12 mouse cellular contexts compared by ENCODE assay signal in genomic region chr10:80176270-80176834, GRCm38 (mm10). TPM values are rescaled to one million over a fixed set of nuclear protein-coding genes. Genes with fewer than 3 reads are reported as not detected.
DNase-seq lines count a peak whose midpoint lies in the region; ATAC-seq lines count a peak whose summit lies in the region.
"Had no signal": no experiment of that assay in that cellular context is flagged by ENCODE, and none has a peak within 500 bp of the region (broad histone marks: within the 10 kb centered on the region; RNA-seq: fewer than 3 reads in every experiment).

No protein-coding gene starts in this region.

- H3K36me3 ChIP-seq in forebrain, embryonic 13.5 days (ENCODE audit: poor library complexity, severe bottlenecking), result peaks cover 11% of the 10 kb centered on the region
- peaks cover 11% of the 10 kb centered on the region for H3K36me3 ChIP-seq in forebrain, embryonic 15.5 days
- peaks cover 13% of the 10 kb centered on the region for H3K36me3 ChIP-seq in embryonic facial prominence, embryonic 10.5 days (replicated peaks)
- peaks cover 7% of the 10 kb centered on the region for H3K36me3 ChIP-seq in midbrain, embryonic 11.5 days (ENCODE audit: control insufficient read depth, insufficient read depth, low read length)

- peak; percentile 69 for DNase-seq in NIH3T3 (ENCODE audit: low read depth)
- DNase-seq in embryonic facial prominence, embryonic 10.5 days (ENCODE audit: low spot score), result no peak
- no peak for DNase-seq in midbrain, embryonic 11.5 days (ENCODE audit: low spot score, missing footprints)
- no peak for DNase-seq in right cerebral cortex, postnatal 14 days
- no peak for DNase-seq in lung, postnatal 25 days (ENCODE audit: low spot score)
- no peak for DNase-seq in frontal cortex, postnatal 25 days (ENCODE audit: low spot score in 2 of 2)
- DNase-seq: lung, postnatal 14 days had no signal

- WGBS in forebrain, embryonic 13.5 days, result 78% methylated on average over 5 of the region's 5 CpGs
- 79% methylated on average over 5 of the region's 5 CpGs for WGBS in forebrain, embryonic 15.5 days
- 78% methylated on average over 5 of the region's 5 CpGs for WGBS in embryonic facial prominence, embryonic 10.5 days
- 72% methylated on average over 5 of the region's 5 CpGs for WGBS in midbrain, embryonic 11.5 days

- H3K27me3 ChIP-seq in forebrain, embryonic 13.5 days, result no peaks in the 10 kb centered on the region
- no peaks in the 10 kb centered on the region for H3K27me3 ChIP-seq in forebrain, embryonic 15.5 days
- no peaks in the 10 kb centered on the region for H3K27me3 ChIP-seq in embryonic facial prominence, embryonic 10.5 days (replicated peaks; ENCODE audit: low read depth, poor library complexity, severe bottlenecking)
- H3K27me3 ChIP-seq in midbrain, embryonic 11.5 days (ENCODE audit: control insufficient read depth, insufficient read depth, low read length), result no peaks in the 10 kb centered on the region

- H3K9ac ChIP-seq in forebrain, embryonic 13.5 days, result peak overlapping the region; percentile 18; the same call in 1 of the 2 replicates
- no peak overlapping the region for H3K9ac ChIP-seq in forebrain, embryonic 15.5 days (replicated peaks)
- H3K9ac ChIP-seq in midbrain, embryonic 11.5 days (ENCODE audit: low read length), result peak overlapping the region; percentile 33; the same call in 1 of the 2 replicates
- H3K9ac ChIP-seq: liver, embryonic 14.5 days had no signal

- H3K4me1 ChIP-seq in forebrain, embryonic 13.5 days, result peaks cover 50% of the 10 kb centered on the region
- peaks cover 51% of the 10 kb centered on the region for H3K4me1 ChIP-seq in forebrain, embryonic 15.5 days
- H3K4me1 ChIP-seq in embryonic facial prominence, embryonic 10.5 days, result peaks cover 71% of the 10 kb centered on the region
- H3K4me1 ChIP-seq in midbrain, embryonic 11.5 days (ENCODE audit: control insufficient read depth, insufficient read depth, low read length), result peaks cover 44% of the 10 kb centered on the region

- no peak overlapping the region for H3K4me3 ChIP-seq in forebrain, embryonic 13.5 days
- H3K4me3 ChIP-seq in forebrain, embryonic 15.5 days, result no peak overlapping the region
- peak overlapping the region; percentile 11; the same call in 1 of the 2 replicates for H3K4me3 ChIP-seq in embryonic facial prominence, embryonic 10.5 days
- no peak overlapping the region for H3K4me3 ChIP-seq in midbrain, embryonic 11.5 days (ENCODE audit: low read depth, low read length)

- H3K27ac ChIP-seq in forebrain, embryonic 13.5 days, result no peak overlapping the region
- H3K27ac ChIP-seq in forebrain, embryonic 15.5 days (replicated peaks), result no peak overlapping the region
- H3K27ac ChIP-seq in embryonic facial prominence, embryonic 10.5 days (replicated peaks), result 0 out of 2 replicates have a peak overlapping the region, but pooled peaks have one; percentile 10
- H3K27ac ChIP-seq in midbrain, embryonic 11.5 days (ENCODE audit: low read depth, low read length), result no peak overlapping the region; the same call in 1 of the 2 replicates
- H3K27ac ChIP-seq: liver, embryonic 14.5 days had no signal

- ATAC-seq in forebrain, embryonic 13.5 days, result no peak
- ATAC-seq in forebrain, embryonic 15.5 days (replicated peaks), result no peak
- no peak for ATAC-seq in midbrain, embryonic 11.5 days (ENCODE audit: low FRiP score)
- ATAC-seq: CD4-positive, CD25-positive, alpha-beta regulatory T cell, adult 4 months; intestine, postnatal 0 days had no signal

- H3K4me2 ChIP-seq in forebrain, embryonic 13.5 days, result no peak overlapping the region
- no peak overlapping the region for H3K4me2 ChIP-seq in forebrain, embryonic 15.5 days (replicated peaks)
- H3K4me2 ChIP-seq in midbrain, embryonic 11.5 days, result no peak overlapping the region

- no peaks in the 10 kb centered on the region for H3K9me3 ChIP-seq in forebrain, embryonic 13.5 days (replicated peaks)
- H3K9me3 ChIP-seq in forebrain, embryonic 15.5 days, result no peaks in the 10 kb centered on the region
- no peaks in the 10 kb centered on the region for H3K9me3 ChIP-seq in embryonic facial prominence, embryonic 10.5 days
- no peaks in the 10 kb centered on the region for H3K9me3 ChIP-seq in midbrain, embryonic 11.5 days (ENCODE audit: control insufficient read depth, low read length)

RNA-seq across cellular contexts. Expression of gene Efna2, which starts 2.9 kb away (rescaled TPM):
- 17.7 and 19.5 TPM in 2 replicates for polyA plus RNA-seq in forebrain, embryonic 13.5 days (2015; fragmentation: Nextera tagmentation; extraction: Ambion mirVana)
- polyA plus RNA-seq in forebrain, embryonic 15.5 days (2015; fragmentation: Nextera tagmentation; extraction: Ambion mirVana), result 35.8 and 36.5 TPM in 2 replicates
- 45.2 and 50.1 TPM in 2 replicates for polyA plus RNA-seq in embryonic facial prominence, embryonic 10.5 days (2016; fragmentation: Nextera tagmentation; extraction: Ambion mirVana)
- 78.1 and 91.7 TPM in 2 replicates for polyA plus RNA-seq in midbrain, embryonic 11.5 days (2014; fragmentation: Nextera tagmentation; extraction: Ambion mirVana)

RNA-seq across cellular contexts. Expression of gene 1600002K03Rik, which starts 3.6 kb away (rescaled TPM):
- 12.2 and 12.6 TPM in 2 replicates for polyA plus RNA-seq in forebrain, embryonic 13.5 days (2015; fragmentation: Nextera tagmentation; extraction: Ambion mirVana)
- polyA plus RNA-seq in forebrain, embryonic 15.5 days (2015; fragmentation: Nextera tagmentation; extraction: Ambion mirVana), result 9.7 and 12.7 TPM in 2 replicates
- polyA plus RNA-seq in embryonic facial prominence, embryonic 10.5 days (2016; fragmentation: Nextera tagmentation; extraction: Ambion mirVana), result 10.8 and 12.0 TPM in 2 replicates
- polyA plus RNA-seq in midbrain, embryonic 11.5 days (2014; fragmentation: Nextera tagmentation; extraction: Ambion mirVana), result 8.0 and 8.7 TPM in 2 replicates

RNA-seq across cellular contexts. Expression of gene Cirbp, which starts 10.6 kb away (rescaled TPM):
- 274 and 308 TPM in 2 replicates for polyA plus RNA-seq in forebrain, embryonic 13.5 days (2015; fragmentation: Nextera tagmentation; extraction: Ambion mirVana)
- polyA plus RNA-seq in forebrain, embryonic 15.5 days (2015; fragmentation: Nextera tagmentation; extraction: Ambion mirVana), result 350 and 358 TPM in 2 replicates
- 93.2 and 110 TPM in 2 replicates for polyA plus RNA-seq in embryonic facial prominence, embryonic 10.5 days (2016; fragmentation: Nextera tagmentation; extraction: Ambion mirVana)
- 81.5 and 87.1 TPM in 2 replicates for polyA plus RNA-seq in midbrain, embryonic 11.5 days (2014; fragmentation: Nextera tagmentation; extraction: Ambion mirVana)

RNA-seq across cellular contexts. Expression of gene Midn, which starts 28.3 kb away (rescaled TPM):
- polyA plus RNA-seq in forebrain, embryonic 13.5 days (2015; fragmentation: Nextera tagmentation; extraction: Ambion mirVana), result 35.1 and 37.9 TPM in 2 replicates
- polyA plus RNA-seq in forebrain, embryonic 15.5 days (2015; fragmentation: Nextera tagmentation; extraction: Ambion mirVana), result 33.0 and 34.9 TPM in 2 replicates
- polyA plus RNA-seq in embryonic facial prominence, embryonic 10.5 days (2016; fragmentation: Nextera tagmentation; extraction: Ambion mirVana), result 22.2 TPM in 2 replicates
- 66.0 and 71.3 TPM in 2 replicates for polyA plus RNA-seq in midbrain, embryonic 11.5 days (2014; fragmentation: Nextera tagmentation; extraction: Ambion mirVana)

RNA-seq across cellular contexts. Expression of gene Cbarp, which starts 35.7 kb away (rescaled TPM):
- polyA plus RNA-seq in forebrain, embryonic 13.5 days (2015; fragmentation: Nextera tagmentation; extraction: Ambion mirVana), result 21.2 and 26.8 TPM in 2 replicates
- 29.7 and 39.5 TPM in 2 replicates for polyA plus RNA-seq in forebrain, embryonic 15.5 days (2015; fragmentation: Nextera tagmentation; extraction: Ambion mirVana)
- 4.9 and 8.5 TPM in 2 replicates for polyA plus RNA-seq in embryonic facial prominence, embryonic 10.5 days (2016; fragmentation: Nextera tagmentation; extraction: Ambion mirVana)
- 11.1 and 11.8 TPM in 2 replicates for polyA plus RNA-seq in midbrain, embryonic 11.5 days (2014; fragmentation: Nextera tagmentation; extraction: Ambion mirVana)
